Mouse (Mus musculus) forebrain, postnatal 0 days (tissue): ENCODE measurements around the gene 2010300C02Rik. TPM values are rescaled to one million over a fixed set of nuclear protein-coding genes. Genes with fewer than 3 reads are reported as not detected.
"Not testable (repeated sequence)": the region's sequence is repeated elsewhere in the genome, so short reads cannot be mapped to it uniquely, and the experiment has no call there.

Experiments
- ATAC-seq: fragments of 200-750 bp; cut with Nextera tagmentation; 2 replicates; pipeline ENCODE4 v1.8.0; 2017; ENCODE audit warnings: mild to moderate bottlenecking, moderate library complexity
- DNase-seq: peaks from one replicate; pipeline ENCODE4 v3.0.0-alpha.2; 2015
- H3K27ac ChIP-seq: fragments of 300-500 bp; sonication (generic); 2 replicates; pipeline ENCODE4 v1.5.1; 2014; ENCODE audit warnings: low read depth, mild to moderate bottlenecking, antibody characterized with exemption, low read length, moderate library complexity, mixed read lengths
- H3K27me3 ChIP-seq: fragments of 300-500 bp; sonication (generic); 2 replicates; pipeline ENCODE4 v1.6.1; 2014; ENCODE audit warnings: mild to moderate bottlenecking, low read length, mixed read lengths; ENCODE audit not compliant: insufficient read depth
- H3K36me3 ChIP-seq: fragments of 300-500 bp; sonication (generic); 2 replicates; pipeline ENCODE4 v1.6.1; 2014; ENCODE audit warnings: mild to moderate bottlenecking, moderate library complexity; ENCODE audit not compliant: insufficient read depth
- H3K4me1 ChIP-seq: fragments of 300-500 bp; sonication (generic); 2 replicates; pipeline ENCODE4 v1.6.1; 2014; ENCODE audit warnings: antibody characterized with exemption; ENCODE audit not compliant: insufficient read depth
- H3K4me2 ChIP-seq: fragments of 300-500 bp; sonication (generic); 2 replicates; pipeline ENCODE4 v1.6.1; 2014; ENCODE audit warnings: low read depth, mild to moderate bottlenecking, moderate library complexity
- H3K4me3 ChIP-seq: fragments of 300-500 bp; sonication (generic); 2 replicates; pipeline ENCODE4 v1.5.1; 2014; ENCODE audit warnings: low read depth, low read length, mixed read lengths
- H3K9ac ChIP-seq: fragments of 300-500 bp; sonication (generic); 2 replicates; pipeline ENCODE4 v1.6.1; 2014; ENCODE audit warnings: mild to moderate bottlenecking
- H3K9me3 ChIP-seq: fragments of 300-500 bp; sonication (generic); 2 replicates; pipeline ENCODE4 v1.6.1; 2016; ENCODE audit warnings: low read length
- CTCF ChIP-seq: sonication (generic); IDR thresholded peaks from 2 replicates; pipeline ENCODE4 v1.5.1; 2016; ENCODE audit warnings: antibody characterized with exemption, control low read depth, low read depth
- WGBS: fragments of 180-500 bp; shearing (Covaris S2); extraction: QIAGEN DNeasy Blood & Tissue Kit; methylation state at CpG from one replicate; pipeline ENCODE4 v1.1.7; 2014; 5-methylcytosine and 5-hydroxymethylcytosine counted together
- polyA plus RNA-seq: library from polyadenylated mRNA; unstranded; fragments of >200 nt; fragmentation: Nextera tagmentation; extraction: Ambion mirVana; gene quantifications from 2 replicates; pipeline ENCODE4 v1.2.1, GENCODE M21; 2015
- total RNA-seq: library from RNA; depleted of rRNA; stranded (reverse); fragments of >200 nt; gene quantifications from 2 replicates; pipeline ENCODE4 v1.2.3, GENCODE M21; 2014

2010300C02Rik gene
- total and polyA plus RNA-seq, 2 experiments from 2014 or later, result 13.6 to 22.7 TPM

DNA sequence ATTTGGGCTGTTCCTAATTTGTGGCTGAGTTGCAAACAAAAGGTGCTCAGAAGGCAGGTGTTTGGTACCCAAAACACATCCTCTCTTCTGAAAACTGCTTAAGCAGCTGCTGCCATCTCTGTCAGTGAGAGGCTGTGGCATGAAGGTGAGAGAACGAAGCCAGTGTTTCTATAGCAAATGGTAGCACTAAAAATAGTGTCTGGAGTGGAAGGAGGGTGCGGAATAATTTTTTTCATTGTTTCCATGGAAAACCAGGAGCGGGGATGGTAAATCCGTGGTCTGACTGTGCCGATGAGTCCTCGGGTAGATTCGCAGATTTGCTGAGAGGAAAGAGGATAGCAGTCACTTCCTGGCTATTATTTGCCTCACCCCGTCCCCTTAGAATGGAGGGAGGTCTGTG lies 6.5 kb upstream of the 2010300C02Rik start:
- no peak overlapping the region for H3K4me3 ChIP-seq
- WGBS, result 63% methylated on average over 8 of the region's 8 CpGs
- peak overlapping the region; percentile 34 for H3K4me2 ChIP-seq
- DNase-seq (peak; percentile 62), ATAC-seq (peak; percentile 85)
- H3K27ac ChIP-seq, result peak overlapping the region; percentile 87
- H3K27me3 ChIP-seq, result peaks cover 4% of the 10 kb centered on the region
- H3K4me1 ChIP-seq, result peaks cover 5% of the 10 kb centered on the region; the same call in 1 of the 2 replicates
- no peaks in the 10 kb centered on the region for H3K9me3 ChIP-seq
- H3K9ac ChIP-seq, result 0 out of 2 replicates have a peak overlapping the region, but pooled peaks have one; percentile 41
- TF ChIP-seq CTCF, result no peak
- H3K36me3 ChIP-seq, result no peaks in the 10 kb centered on the region

DNA sequence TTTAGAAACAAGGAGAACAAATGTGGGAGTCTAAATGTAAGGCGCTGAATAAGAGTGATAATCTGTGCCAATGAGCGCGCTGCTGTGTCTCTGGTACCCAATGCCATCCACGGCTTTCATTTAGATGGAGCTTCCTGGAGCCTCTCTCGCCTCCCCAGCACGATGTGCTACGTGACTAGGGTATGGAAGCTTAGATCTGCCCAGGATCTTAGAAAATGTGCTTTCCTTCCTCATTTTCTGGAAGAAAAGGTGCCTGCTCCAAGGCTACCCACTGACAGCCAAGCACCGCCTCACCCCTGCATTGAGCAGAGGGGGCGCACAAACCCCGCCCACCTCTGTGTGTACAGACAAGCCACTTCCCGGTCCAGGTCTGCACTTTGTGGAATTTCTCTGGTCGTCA lies 6.0 kb upstream of the 2010300C02Rik start:
- 39% methylated on average over 12 of the region's 12 CpGs for WGBS
- TF ChIP-seq CTCF, result no peak
- DNase-seq, result peak; percentile 73
- Histone ChIP-seq H3K36me3 (no peaks in the 10 kb centered on the region), H3K4me1 (peaks cover 5% of the 10 kb centered on the region; the same call in 1 of the 2 replicates), H3K27ac (peak overlapping the region; percentile 87), H3K9me3 (no peaks in the 10 kb centered on the region), H3K4me3 (no peak overlapping the region), H3K4me2 (peak overlapping the region; percentile 34), H3K9ac (peak overlapping the region; percentile 41), H3K27me3 (peaks cover 6% of the 10 kb centered on the region)
- ATAC-seq, result peak; percentile 93

DNA sequence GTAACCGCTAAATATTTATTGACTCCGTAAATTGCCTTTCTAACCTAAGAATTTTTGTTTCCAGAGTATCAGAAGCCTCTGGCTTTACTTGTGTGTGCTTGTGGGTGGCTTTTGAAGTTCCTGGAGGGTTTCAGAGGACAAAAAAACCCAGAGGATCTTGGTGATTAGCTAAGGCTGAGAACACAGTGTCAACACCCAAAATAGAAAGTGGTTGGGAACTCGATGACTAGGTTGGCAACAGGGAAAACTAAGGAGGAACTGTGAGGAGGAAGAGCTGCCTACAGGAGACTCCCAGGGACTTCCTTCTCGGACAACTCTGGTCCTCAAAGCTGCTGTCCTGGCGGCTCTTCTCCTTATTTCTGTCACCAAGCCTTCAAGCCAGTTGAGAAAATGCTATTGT lies 1.2 kb upstream of the 2010300C02Rik start:
- peaks cover 9% of the 10 kb centered on the region for H3K27me3 ChIP-seq
- H3K4me3 ChIP-seq, result no peak overlapping the region
- no peak for TF ChIP-seq CTCF
- H3K9me3 ChIP-seq, result no peaks in the 10 kb centered on the region
- H3K4me1 ChIP-seq, result peaks cover 4% of the 10 kb centered on the region; the same call in 1 of the 2 replicates
- no peak overlapping the region for H3K9ac ChIP-seq
- no peak overlapping the region for H3K27ac ChIP-seq
- H3K36me3 ChIP-seq, result no peaks in the 10 kb centered on the region
- 76% methylated on average over 5 of the region's 5 CpGs for WGBS
- DNase-seq (no peak), ATAC-seq (no peak)
- H3K4me2 ChIP-seq, result no peak overlapping the region

DNA sequence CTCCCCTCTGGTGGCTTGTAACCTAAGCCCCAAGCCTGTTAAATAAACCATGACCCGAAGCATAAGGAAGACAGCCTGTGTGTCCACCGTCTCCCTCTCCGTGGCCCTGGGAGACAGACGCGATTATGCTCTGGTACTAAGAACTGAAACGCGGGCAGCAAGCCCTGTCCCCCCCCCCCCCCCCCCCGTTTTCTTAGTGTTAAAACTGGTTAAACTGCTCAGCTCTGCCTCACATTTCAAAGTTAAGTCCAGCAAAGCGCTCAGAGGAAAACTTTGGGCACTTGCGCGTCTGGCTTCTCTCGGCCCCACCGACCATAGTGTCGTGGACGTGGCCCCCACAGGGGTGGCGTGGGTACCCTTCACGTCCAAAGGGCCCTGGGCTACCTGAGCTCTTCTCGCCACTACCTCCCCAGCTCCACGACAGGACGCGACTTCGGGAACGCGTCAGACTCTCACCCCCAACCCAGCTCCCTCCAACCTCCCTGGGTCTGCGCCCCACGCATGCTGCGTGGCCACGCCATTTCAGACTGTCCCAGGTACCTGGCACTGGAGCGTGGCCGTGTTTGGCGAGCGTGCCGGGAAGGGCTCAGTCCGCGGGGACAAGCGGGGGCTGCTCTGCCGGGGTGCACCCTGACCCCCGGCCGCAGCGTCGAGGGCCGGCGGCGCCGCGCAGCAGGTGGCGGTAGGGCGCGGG lies 708 bp downstream of the 2010300C02Rik start:
- ATAC-seq, result peak; percentile 52
- H3K4me3 ChIP-seq, result peak overlapping the region; percentile 61

DNA sequence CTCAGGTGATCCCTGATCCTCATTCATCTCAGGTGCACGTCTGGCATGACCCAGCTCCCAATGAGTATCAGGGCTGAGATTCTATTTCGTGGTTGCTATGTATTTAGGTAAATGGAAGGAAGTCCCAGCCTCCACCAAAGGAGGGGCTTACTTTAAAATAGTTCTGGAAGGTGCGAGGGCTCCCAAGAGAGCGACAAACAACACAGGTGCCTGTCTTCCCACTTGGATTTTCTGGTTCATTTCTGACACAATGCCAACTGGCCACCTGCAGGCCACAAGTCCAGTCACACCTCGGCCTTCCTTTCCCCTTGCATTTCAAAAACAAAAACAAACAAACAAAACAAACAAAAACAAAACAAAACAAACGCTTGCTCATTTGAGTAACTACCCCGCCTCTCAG lies 1.4 kb downstream of the 2010300C02Rik start:
- Histone ChIP-seq H3K4me2 (peak overlapping the region; percentile 92; the same call in 1 of the 2 replicates), H3K36me3 (no peaks in the 10 kb centered on the region), H3K27ac (no peak overlapping the region), H3K9ac (no peak overlapping the region), H3K4me3 (no peak overlapping the region), H3K4me1 (no peaks in the 10 kb centered on the region), H3K27me3 (peaks cover 9% of the 10 kb centered on the region), H3K9me3 (no peaks in the 10 kb centered on the region)
- no peak for DNase-seq
- TF ChIP-seq CTCF, result no peak
- ATAC-seq, result no peak
- WGBS, result 58% methylated on average over 7 of the region's 7 CpGs

More for the DNA sequence above, 708 bp downstream of the 2010300C02Rik start:
- Histone ChIP-seq H3K27me3 (peaks cover 9% of the 10 kb centered on the region), H3K9me3 (no peaks in the 10 kb centered on the region), H3K9ac (peak overlapping the region; percentile 57), H3K36me3 (no peaks in the 10 kb centered on the region), H3K27ac (no peak overlapping the region), H3K4me2 (peak overlapping the region; percentile 92), H3K4me1 (no peaks in the 10 kb centered on the region)
- DNase-seq, result no peak
- 6% methylated on average over 45 of the region's 49 CpGs for WGBS
- no peak for TF ChIP-seq CTCF

DNA sequence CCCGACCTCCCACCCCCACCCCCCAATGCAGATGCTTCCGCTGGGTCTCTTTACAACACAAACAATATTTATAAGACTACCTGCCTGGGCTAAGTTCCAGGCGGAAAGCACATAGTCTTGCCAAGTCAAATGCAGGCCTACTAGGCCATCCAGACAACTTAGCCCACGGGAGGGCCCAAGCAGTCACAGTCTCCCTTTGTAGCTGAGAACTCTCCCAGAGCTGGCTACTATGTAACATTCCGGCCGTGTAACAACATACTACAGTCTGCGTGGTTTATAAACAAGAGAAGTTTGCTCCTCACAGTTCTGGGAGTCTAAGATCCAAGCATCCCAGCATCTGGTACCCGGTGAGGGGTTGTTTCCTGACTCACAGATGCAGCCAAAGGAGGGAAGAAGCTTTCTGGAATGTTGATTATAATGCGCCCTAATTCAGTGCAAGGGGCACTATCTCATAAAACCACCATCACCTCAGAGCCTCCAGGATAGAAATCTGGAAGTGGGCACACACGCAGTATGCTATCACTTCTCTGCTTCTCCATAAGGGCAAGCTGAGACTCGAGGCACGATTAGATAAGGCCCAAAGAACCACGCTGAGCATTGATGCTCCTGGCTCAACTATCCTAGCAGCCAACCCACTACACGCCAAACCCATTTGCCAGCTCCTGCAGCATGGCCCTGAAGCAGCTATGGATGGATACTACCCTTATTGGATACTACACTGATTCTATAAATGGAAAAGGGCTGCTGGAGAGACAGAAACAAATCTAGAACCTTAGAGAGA lies 2.3 kb downstream of the 2010300C02Rik start:
- H3K4me3 ChIP-seq, result no peak overlapping the region
- no peak overlapping the region for H3K9ac ChIP-seq
- H3K36me3 ChIP-seq, result no peaks in the 10 kb centered on the region
- H3K4me2 ChIP-seq, result no peak overlapping the region
- peaks cover 9% of the 10 kb centered on the region for H3K27me3 ChIP-seq
- H3K4me1 ChIP-seq, result no peaks in the 10 kb centered on the region
- H3K27ac ChIP-seq, result no peak overlapping the region
- TF ChIP-seq CTCF, result no peak
- no peaks in the 10 kb centered on the region for H3K9me3 ChIP-seq
- DNase-seq (no peak), ATAC-seq (no peak)
- WGBS, result 80% methylated on average over 14 of the region's 14 CpGs

DNA sequence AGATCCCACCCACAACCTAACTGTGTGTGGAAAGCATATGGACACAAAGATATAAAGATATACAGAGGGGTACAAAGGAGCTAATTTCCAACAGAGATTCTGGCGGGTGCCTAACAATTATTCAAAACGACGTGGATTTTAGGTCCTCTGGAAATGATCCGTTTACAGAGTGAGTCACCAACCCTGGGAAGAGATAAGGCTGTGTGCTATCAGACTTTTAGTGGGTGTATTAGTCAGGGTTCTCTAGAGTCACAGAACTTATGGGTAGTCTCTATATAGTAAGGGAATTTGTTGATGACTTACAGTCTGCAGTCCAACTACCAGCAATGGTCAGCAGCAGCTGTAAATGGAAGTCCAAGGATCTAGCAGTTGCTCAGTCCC lies 7.5 kb downstream of the 2010300C02Rik start:
- H3K27me3 ChIP-seq, H3K4me1 ChIP-seq, H3K9me3 ChIP-seq, H3K9ac ChIP-seq, H3K36me3 ChIP-seq, H3K27ac ChIP-seq, ATAC-seq, DNase-seq, H3K4me2 ChIP-seq, H3K4me3 ChIP-seq: not testable (repeated sequence)
- WGBS, result 81% methylated on average over 4 of the region's 4 CpGs
